Mouse (Mus musculus): Measurements from ENCODE around the gene Hmgb1.

Gene Hmgb1

GRCm38 (mm10) chr5:149062833-149063232, 121.5 kb downstream of the Hmgb1 start:
- in situ Hi-C loops (cut with MboI, MseI): no loop called here

GRCm38 (mm10) chr5:149053352-149054168, 130.7 kb downstream of the Hmgb1 start:
- in situ Hi-C loops (cut with MboI, MseI): loop anchor here (5.0 kb wide), 1 partner anchor 129 kb away; the partner anchor contains the start of genes Hmgb1 and Uspl1

GRCm38 (mm10) chr5:149052421-149053338, 131.6 kb downstream of the Hmgb1 start:
- in situ Hi-C loops (cut with MboI, MseI): loop anchor here (5.0 kb wide), 1 partner anchor 130 kb away; the partner anchor contains the start of genes Hmgb1 and Uspl1

- in situ Hi-C loops (cut with MboI, MseI): loop anchor here (5.0 kb wide), 1 partner anchor 131 kb away; the partner anchor contains the start of genes Hmgb1 and Uspl1
These were observed 132.5 kb downstream of the Hmgb1 start for GRCm38 (mm10) chr5:149051571-149052420.

- in situ Hi-C loops (cut with MboI, MseI): loop anchor here (5.0 kb wide), 1 partner anchor 131 kb away; the partner anchor contains the start of genes Hmgb1 and Uspl1
These were observed 133.1 kb downstream of the Hmgb1 start for GRCm38 (mm10) chr5:149051194-149051570.

GRCm38 (mm10) chr5:149050588-149051160, 133.6 kb downstream of the Hmgb1 start:
- in situ Hi-C loops (cut with MboI, MseI): loop anchor here (5.0 kb wide), 1 partner anchor 132 kb away; the partner anchor contains the start of genes Hmgb1 and Uspl1

GRCm38 (mm10) chr5:149049435-149049834, 134.9 kb downstream of the Hmgb1 start:
- in situ Hi-C loops (cut with MboI, MseI): no loop called here

GRCm38 (mm10) chr5:149048961-149049360, 135.3 kb downstream of the Hmgb1 start:
- in situ Hi-C loops (cut with MboI, MseI): no loop called here

GRCm38 (mm10) chr5:149046650-149047049, 137.6 kb downstream of the Hmgb1 start:
- in situ Hi-C loops (cut with MboI, MseI): no loop called here

GRCm38 (mm10) chr5:149045470-149046085, 138.7 kb downstream of the Hmgb1 start:
- in situ Hi-C loops (cut with MboI, MseI): no loop called here

GRCm38 (mm10) chr5:149045054-149045453, 139.2 kb downstream of the Hmgb1 start:
- in situ Hi-C loops (cut with MboI, MseI): no loop called here

- in situ Hi-C loops (cut with MboI, MseI): no loop called here
These were observed 140.2 kb downstream of the Hmgb1 start for GRCm38 (mm10) chr5:149044067-149044466.

GRCm38 (mm10) chr5:149043240-149043639, 141.0 kb downstream of the Hmgb1 start:
- in situ Hi-C loops (cut with MboI, MseI): no loop called here

GRCm38 (mm10) chr5:149039825-149040224, 144.5 kb downstream of the Hmgb1 start:
- in situ Hi-C loops (cut with MboI, MseI): no loop called here

- in situ Hi-C loops (cut with MboI, MseI): no loop called here
These were observed 146.6 kb downstream of the Hmgb1 start for GRCm38 (mm10) chr5:149037729-149038128.

GRCm38 (mm10) chr5:149036920-149037319, 147.4 kb downstream of the Hmgb1 start:
- in situ Hi-C loops (cut with MboI, MseI): no loop called here

- in situ Hi-C loops (cut with MboI, MseI): no loop called here
These were observed 151.9 kb downstream of the Hmgb1 start for GRCm38 (mm10) chr5:149032438-149032837.

GRCm38 (mm10) chr5:149031199-149031750, 153.0 kb downstream of the Hmgb1 start:
- in situ Hi-C loops (cut with MboI, MseI): no loop called here

- in situ Hi-C loops (cut with MboI, MseI): no loop called here
These were observed 154.2 kb downstream of the Hmgb1 start for GRCm38 (mm10) chr5:149030103-149030502.

- in situ Hi-C loops (cut with MboI, MseI): no loop called here
These were observed 155.9 kb downstream of the Hmgb1 start for GRCm38 (mm10) chr5:149028394-149028793.
